Mouse (Mus musculus): ENCODE data around the gene Slc39a5.

Gene Slc39a5

GRCm38 (mm10) chr10:128376099-128376454 lies 25.0 kb downstream of the Slc39a5 start:
- no peak for DNase-seq (ENCODE audit: low spot score)

GRCm38 (mm10) chr10:128374393-128374792 lies 26.6 kb downstream of the Slc39a5 start:
- no peak for DNase-seq (ENCODE audit: low spot score)

- DNase-seq (ENCODE audit: low spot score), result no peak
Observed at GRCm38 (mm10) chr10:128372989-128373748, 27.9 kb downstream of the Slc39a5 start.

- DNase-seq (ENCODE audit: low spot score), result no peak
Observed at GRCm38 (mm10) chr10:128372142-128372541, 28.9 kb downstream of the Slc39a5 start.

- DNase-seq (ENCODE audit: low spot score), result no peak
Observed at GRCm38 (mm10) chr10:128370601-128371000, 30.4 kb downstream of the Slc39a5 start.

GRCm38 (mm10) chr10:128370021-128370420 lies 31.0 kb downstream of the Slc39a5 start:
- no peak for DNase-seq (ENCODE audit: low spot score)

GRCm38 (mm10) chr10:128369599-128369998 lies 31.4 kb downstream of the Slc39a5 start:
- no peak for DNase-seq (ENCODE audit: low spot score)

- no peak for DNase-seq (ENCODE audit: low spot score)
Observed at GRCm38 (mm10) chr10:128369218-128369543, 31.8 kb downstream of the Slc39a5 start.

- DNase-seq (ENCODE audit: low spot score), result peak; percentile 77
Observed at GRCm38 (mm10) chr10:128368402-128369217, 32.4 kb downstream of the Slc39a5 start, which contains the start of gene Coq10a. Coq10a (minus strand) TSS chr10:128368997.

- DNase-seq (ENCODE audit: low spot score), result no peak
Observed at GRCm38 (mm10) chr10:128367899-128368401, 33.1 kb downstream of the Slc39a5 start.

- DNase-seq (ENCODE audit: low spot score), result no peak
Observed at GRCm38 (mm10) chr10:128362568-128362967, 38.5 kb downstream of the Slc39a5 start.

- DNase-seq (ENCODE audit: low spot score), result no peak
Observed at GRCm38 (mm10) chr10:128361836-128362235, 39.2 kb downstream of the Slc39a5 start.

- no peak for DNase-seq (ENCODE audit: low spot score)
Observed at GRCm38 (mm10) chr10:128359226-128359625, 41.8 kb downstream of the Slc39a5 start.

GRCm38 (mm10) chr10:128358796-128359195 lies 42.2 kb downstream of the Slc39a5 start:
- DNase-seq (ENCODE audit: low spot score), result peak; percentile 63

GRCm38 (mm10) chr10:128347541-128347940 lies 53.5 kb downstream of the Slc39a5 start:
- no peak for DNase-seq (ENCODE audit: low spot score)
